Mouse (Mus musculus): ENCODE measurements around the gene Gad2. TPM values are rescaled to one million over a fixed set of nuclear protein-coding genes. Genes with fewer than 3 reads are reported as not detected.

The Gad2 gene
- not detected in 2 replicates for total RNA-seq (2014; fragmentation: Nextera tagmentation)
- total RNA-seq (2017), result not detected in 2 replicates

GRCm38 (mm10) chr2:22621828-22622731 is at the start of gene Gad2:
Gene Gad2, plus strand, starts transcription at chr2:22622205.
- ATAC-seq (replicated peaks; ENCODE audit: low FRiP score, low TSS enrichment, poor library complexity, severe bottlenecking), result peak; percentile 46; the same call in 1 of the 2 replicates

DNA sequence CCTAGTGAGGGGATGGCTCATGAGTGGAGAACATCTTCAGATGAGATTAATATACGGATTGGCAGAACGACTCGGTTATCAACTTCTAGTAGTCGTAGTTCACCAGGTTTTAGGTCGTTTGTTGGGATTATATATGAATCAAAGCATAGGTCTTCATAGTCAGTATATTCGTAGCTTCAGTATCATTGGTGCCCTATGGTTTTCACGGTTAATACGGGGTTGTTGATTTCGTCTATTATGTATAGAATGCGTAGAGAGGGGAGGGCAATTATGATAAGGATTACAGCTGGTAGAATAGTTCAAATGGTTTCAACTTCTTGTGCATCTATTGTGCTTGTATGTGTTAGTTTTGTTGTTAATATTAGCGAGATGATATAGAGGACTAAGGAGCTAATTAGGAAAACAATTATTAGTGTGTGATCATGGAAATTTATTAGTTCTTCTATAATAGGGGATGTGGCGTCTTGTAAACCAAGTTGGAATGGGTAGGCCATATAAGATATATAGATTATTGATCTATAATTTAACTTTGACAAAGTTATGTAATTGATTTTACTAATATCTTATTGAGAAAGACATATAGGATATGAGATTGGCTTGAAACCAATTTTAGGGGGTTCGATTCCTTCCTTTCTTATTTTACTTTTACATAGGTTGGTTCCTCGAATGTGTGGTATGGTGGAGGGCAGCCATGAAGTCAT is 34.4 kb upstream of the Gad2 start:
- ATAC-seq (replicated peaks; ENCODE audit: low FRiP score, low TSS enrichment, poor library complexity, severe bottlenecking), result peak; percentile 70

DNA sequence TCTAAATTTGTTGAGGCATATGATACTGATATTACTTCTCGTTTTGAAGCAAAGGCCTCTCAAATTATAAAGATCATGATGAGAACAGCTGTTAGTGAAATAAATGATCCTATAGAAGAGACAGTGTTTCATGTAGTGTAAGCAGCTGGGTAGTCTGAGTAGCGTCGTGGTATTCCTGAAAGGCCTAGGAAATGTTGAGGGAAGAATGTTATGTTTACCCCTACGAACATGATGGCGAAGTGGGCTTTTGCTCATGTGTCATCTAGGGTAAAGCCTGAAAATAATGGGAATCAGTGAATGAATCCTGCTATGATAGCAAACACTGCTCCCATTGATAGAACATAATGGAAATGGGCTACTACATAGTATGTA is 33.8 kb upstream of the Gad2 start:
- peak; percentile 5 for ATAC-seq (replicated peaks; ENCODE audit: low FRiP score, low TSS enrichment, poor library complexity, severe bottlenecking)

DNA sequence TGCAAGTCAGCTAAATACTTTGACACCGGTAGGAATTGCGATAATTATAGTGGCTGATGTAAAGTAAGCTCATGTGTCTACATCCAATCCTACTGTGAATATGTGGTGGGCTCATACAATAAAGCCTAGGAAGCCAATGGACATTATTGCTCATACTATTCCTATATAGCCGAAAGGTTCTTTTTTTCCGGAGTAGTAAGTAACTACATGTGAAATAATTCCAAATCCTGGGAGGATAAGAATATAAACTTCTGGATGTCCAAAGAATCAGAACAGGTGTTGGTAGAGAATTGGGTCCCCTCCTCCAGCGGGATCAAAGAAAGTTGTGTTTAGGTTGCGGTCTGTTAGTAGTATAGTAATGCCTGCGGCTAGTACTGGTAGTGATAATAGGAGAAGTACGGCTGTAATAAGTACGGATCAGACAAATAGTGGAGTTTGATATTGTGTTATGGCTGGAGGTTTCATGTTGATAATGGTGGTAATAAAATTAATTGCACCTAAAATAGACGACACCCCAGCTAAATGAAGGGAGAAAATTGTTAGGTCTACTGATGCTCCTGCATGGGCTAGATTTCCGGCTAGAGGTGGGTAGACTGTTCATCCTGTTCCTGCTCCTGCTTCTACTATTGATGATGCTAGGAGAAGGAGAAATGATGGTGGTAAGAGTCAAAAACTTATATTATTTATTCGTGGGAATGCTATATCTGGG is 33.2 kb upstream of the Gad2 start:
- peak; percentile 62 for ATAC-seq (replicated peaks; ENCODE audit: low FRiP score, low TSS enrichment, poor library complexity, severe bottlenecking)

DNA sequence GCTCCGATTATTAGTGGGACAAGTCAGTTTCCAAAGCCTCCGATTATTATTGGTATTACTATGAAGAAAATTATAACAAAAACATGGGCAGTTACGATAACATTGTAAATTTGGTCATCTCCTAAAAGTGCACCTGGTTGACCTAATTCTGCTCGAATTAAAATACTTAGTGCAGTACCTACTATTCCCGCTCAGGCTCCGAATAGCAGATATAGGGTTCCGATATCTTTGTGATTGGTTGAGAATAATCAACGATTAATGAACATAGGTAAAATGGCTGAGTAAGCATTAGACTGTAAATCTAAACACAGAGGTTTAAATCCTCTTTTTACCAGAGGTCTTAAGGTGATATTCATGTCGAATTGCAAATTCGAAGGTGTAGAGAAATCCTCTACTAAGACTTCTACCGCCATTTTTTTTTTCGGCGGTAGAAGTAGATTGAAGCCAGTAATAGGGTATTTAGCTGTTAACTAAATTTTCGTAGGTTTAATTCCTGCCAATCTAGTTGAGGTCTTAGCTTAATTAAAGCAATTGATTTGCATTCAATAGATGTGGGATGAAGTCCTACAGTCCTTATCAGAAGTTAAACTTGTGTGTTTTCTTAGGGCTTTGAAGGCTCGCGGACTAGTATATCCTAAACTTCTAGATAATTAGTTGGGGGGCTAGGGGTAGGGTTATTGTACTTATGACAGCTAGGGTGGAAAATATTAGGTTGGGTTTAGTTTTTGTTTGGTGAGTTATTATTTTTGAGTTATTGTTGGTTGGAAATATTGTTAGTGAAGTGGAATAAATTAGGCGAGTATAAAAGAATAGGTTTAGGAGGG is 32.4 kb upstream of the Gad2 start:
- ATAC-seq (replicated peaks; ENCODE audit: low FRiP score, low TSS enrichment, poor library complexity, severe bottlenecking), result peak; percentile 67

- no peak for ATAC-seq (replicated peaks; ENCODE audit: low FRiP score, low TSS enrichment, poor library complexity, severe bottlenecking)
These were observed 31.9 kb upstream of the Gad2 start for GRCm38 (mm10) chr2:22590206-22590490.

GRCm38 (mm10) chr2:22617951-22618350 is 4.1 kb upstream of the Gad2 start:
- no peak; the same call in 1 of the 2 replicates for ATAC-seq (replicated peaks; ENCODE audit: low FRiP score, low TSS enrichment, poor library complexity, severe bottlenecking)

GRCm38 (mm10) chr2:22619416-22619815 is 2.6 kb upstream of the Gad2 start:
- ATAC-seq (replicated peaks; ENCODE audit: low FRiP score, low TSS enrichment, poor library complexity, severe bottlenecking), result no peak

DNA sequence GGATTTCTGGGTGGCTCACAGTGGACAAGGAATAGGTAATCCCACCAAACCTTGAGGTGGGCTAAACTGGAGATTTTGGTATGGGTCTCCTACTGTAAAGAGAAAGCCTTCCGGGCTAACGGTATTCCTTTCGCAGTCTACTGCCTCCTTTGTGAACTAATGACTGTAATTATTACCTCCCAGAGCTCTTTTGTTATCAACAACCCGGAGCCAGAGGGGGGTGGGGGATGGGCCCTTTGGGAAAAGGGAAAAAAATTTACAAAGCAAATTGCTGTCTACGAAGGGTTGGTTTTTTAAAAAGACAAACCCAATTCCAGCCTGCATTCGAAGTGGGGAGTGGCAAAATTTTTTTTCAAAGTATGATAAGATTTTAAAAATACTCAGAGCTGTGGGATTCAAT is 2.0 kb upstream of the Gad2 start:
- ATAC-seq (replicated peaks; ENCODE audit: low FRiP score, low TSS enrichment, poor library complexity, severe bottlenecking), result no peak

DNA sequence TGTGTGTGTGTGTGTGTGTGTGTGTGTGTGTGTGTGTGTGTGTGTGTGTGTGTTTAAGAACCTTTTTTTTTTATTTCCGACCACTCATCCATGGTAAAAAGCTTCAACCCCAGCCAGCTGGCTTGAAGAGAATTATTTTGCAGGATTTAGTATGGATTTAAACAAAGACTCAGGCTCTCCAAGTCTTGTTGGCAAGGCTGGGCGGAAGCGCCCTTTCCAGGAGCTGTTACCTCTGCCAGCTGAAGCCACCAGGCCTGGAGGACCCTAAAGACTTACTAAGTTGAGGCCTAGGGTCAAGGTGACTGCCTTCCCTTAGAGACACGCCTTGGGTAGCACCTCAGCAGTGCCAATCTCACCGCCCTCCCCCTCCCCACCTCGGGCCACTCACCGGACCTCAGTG is 1.5 kb upstream of the Gad2 start:
- ATAC-seq (replicated peaks; ENCODE audit: low FRiP score, low TSS enrichment, poor library complexity, severe bottlenecking), result no peak

- ATAC-seq (replicated peaks; ENCODE audit: low FRiP score, low TSS enrichment, poor library complexity, severe bottlenecking), result no peak
These were observed 802 bp upstream of the Gad2 start for GRCm38 (mm10) chr2:22620978-22621827.

DNA sequence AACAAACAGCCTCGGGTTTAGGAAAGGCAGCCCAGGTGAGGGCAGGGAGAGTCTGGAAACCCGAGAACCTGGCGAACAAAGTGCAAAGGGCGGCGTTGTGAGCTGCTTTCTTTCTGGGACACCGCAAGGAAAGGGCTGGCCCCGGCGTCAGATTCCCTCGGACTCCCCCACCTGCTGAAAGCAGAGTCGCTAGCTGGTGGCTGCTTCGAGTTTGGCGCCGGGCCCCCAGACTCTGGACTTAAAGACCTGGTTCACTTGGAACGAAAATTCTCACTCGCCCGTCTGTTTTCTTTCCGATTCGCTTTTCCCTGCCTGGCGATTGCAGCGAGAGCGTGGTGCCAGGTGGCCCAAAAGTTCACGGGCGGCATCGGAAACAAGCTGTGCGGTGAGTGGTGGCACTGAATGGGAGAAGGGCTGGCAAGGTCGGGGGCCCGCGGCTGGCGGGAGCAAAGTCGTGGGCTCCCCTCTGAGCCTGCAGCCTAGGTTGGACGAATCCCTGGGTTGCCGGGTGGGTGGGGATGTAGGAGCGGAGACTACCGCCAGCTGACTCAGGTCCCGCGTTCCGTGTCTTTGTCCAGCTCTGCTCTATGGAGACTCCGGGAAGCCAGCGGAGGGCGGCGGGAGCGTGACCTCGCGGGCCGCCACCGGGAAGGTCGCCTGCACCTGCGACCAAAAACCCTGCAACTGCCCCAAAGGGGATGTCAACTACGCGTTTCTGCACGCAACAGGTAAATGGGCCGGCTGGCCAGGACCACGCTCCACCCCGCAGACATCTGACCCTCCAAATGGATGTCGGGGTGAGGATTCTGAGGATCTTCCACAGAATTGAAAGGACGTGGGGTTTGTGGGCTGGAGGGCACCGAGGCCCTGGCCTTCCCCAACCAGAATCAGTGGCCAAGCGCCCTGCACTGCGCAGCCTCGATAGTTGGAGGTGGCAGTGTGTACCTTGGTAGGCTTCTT is 1.4 kb downstream of the Gad2 start:
- ATAC-seq (replicated peaks; ENCODE audit: low FRiP score, low TSS enrichment, poor library complexity, severe bottlenecking), result no peak

- no peak for ATAC-seq (replicated peaks; ENCODE audit: low FRiP score, low TSS enrichment, poor library complexity, severe bottlenecking)
These were observed 2.4 kb downstream of the Gad2 start for GRCm38 (mm10) chr2:22624188-22624975.

GRCm38 (mm10) chr2:22625096-22625960 is 3.3 kb downstream of the Gad2 start:
- ATAC-seq (replicated peaks; ENCODE audit: low FRiP score, low TSS enrichment, poor library complexity, severe bottlenecking), result no peak

DNA sequence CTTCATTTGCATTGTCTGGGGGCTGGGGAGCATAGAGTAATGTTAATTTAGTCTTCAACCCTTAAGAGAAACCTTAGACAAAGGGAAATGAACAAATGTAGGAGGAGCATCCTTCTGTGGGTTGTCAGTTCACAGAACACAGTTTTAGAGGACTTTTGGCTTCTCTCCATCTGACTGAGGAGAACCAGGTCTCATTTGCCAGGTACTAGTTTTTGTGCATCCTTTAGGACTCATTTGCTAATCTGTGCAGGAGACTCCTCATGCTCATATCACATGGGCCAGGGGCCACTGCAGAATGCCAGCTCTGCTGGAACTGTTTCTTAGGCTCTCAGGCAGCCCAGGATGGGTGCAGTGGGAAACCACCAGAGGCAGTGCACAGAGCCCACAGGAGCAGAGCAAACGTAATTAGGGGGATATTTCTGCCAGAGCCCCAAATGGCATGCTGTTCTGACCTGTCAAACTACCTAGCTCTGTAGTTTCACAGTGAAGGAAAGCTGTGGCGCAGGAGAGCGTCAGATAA is 5.2 kb downstream of the Gad2 start:
- no peak for ATAC-seq (replicated peaks; ENCODE audit: low FRiP score, low TSS enrichment, poor library complexity, severe bottlenecking)

Measured in megakaryocyte-erythroid progenitor cell, adult 5-6 weeks (primary cell).